Mouse (Mus musculus): ENCODE results near the gene Kcnip4.

Kcnip4 gene

GRCm38 (mm10) chr5:49356381-49356780, 168.3 kb downstream of the Kcnip4 start:
- DNase-seq (ENCODE audit: low spot score): no peak

GRCm38 (mm10) chr5:49352061-49352460, 172.6 kb downstream of the Kcnip4 start:
- no peak for DNase-seq (ENCODE audit: low spot score)

- no peak for DNase-seq (ENCODE audit: low spot score)
Observed at GRCm38 (mm10) chr5:49350126-49350909, 174.4 kb downstream of the Kcnip4 start.

GRCm38 (mm10) chr5:49349541-49349940, 175.2 kb downstream of the Kcnip4 start:
- DNase-seq (ENCODE audit: low spot score): no peak

GRCm38 (mm10) chr5:49348511-49348910, 176.2 kb downstream of the Kcnip4 start:
- no peak for DNase-seq (ENCODE audit: low spot score)

- DNase-seq (ENCODE audit: low spot score): no peak
Observed at GRCm38 (mm10) chr5:49344606-49345005, 180.1 kb downstream of the Kcnip4 start.

- no peak for DNase-seq (ENCODE audit: low spot score)
Observed at GRCm38 (mm10) chr5:49337164-49337563, 187.5 kb downstream of the Kcnip4 start.

- DNase-seq (ENCODE audit: low spot score): no peak
Observed at GRCm38 (mm10) chr5:49333063-49333462, 191.6 kb downstream of the Kcnip4 start.

- DNase-seq (ENCODE audit: low spot score): no peak
Observed at GRCm38 (mm10) chr5:49329023-49329422, 195.7 kb downstream of the Kcnip4 start.

- no peak for DNase-seq (ENCODE audit: low spot score)
Observed at GRCm38 (mm10) chr5:49318661-49319060, 206.0 kb downstream of the Kcnip4 start.

GRCm38 (mm10) chr5:49317869-49318268, 206.8 kb downstream of the Kcnip4 start:
- no peak for DNase-seq (ENCODE audit: low spot score)

GRCm38 (mm10) chr5:49306796-49307195, 217.9 kb downstream of the Kcnip4 start:
- no peak for DNase-seq (ENCODE audit: low spot score)

GRCm38 (mm10) chr5:49305321-49305720, 219.4 kb downstream of the Kcnip4 start:
- DNase-seq (ENCODE audit: low spot score): no peak

GRCm38 (mm10) chr5:49298654-49299053, 226.1 kb downstream of the Kcnip4 start:
- no peak for DNase-seq (ENCODE audit: low spot score)

- no peak for DNase-seq (ENCODE audit: low spot score)
Observed at GRCm38 (mm10) chr5:49292421-49292820, 232.3 kb downstream of the Kcnip4 start.

GRCm38 (mm10) chr5:49291801-49292200, 232.9 kb downstream of the Kcnip4 start:
- no peak for DNase-seq (ENCODE audit: low spot score)

- DNase-seq (ENCODE audit: low spot score): no peak
Observed at GRCm38 (mm10) chr5:49285455-49286135, 239.1 kb downstream of the Kcnip4 start.

GRCm38 (mm10) chr5:49284776-49285175, 239.9 kb downstream of the Kcnip4 start:
- no peak for DNase-seq (ENCODE audit: low spot score)

- no peak for DNase-seq (ENCODE audit: low spot score)
Observed at GRCm38 (mm10) chr5:49283403-49283802, 241.3 kb downstream of the Kcnip4 start.

GRCm38 (mm10) chr5:49271864-49272263, 252.8 kb downstream of the Kcnip4 start:
- no peak for DNase-seq (ENCODE audit: low spot score)

- no peak for DNase-seq (ENCODE audit: low spot score)
Observed at GRCm38 (mm10) chr5:49268807-49269206, 255.9 kb downstream of the Kcnip4 start.

GRCm38 (mm10) chr5:49259356-49259755, 265.4 kb downstream of the Kcnip4 start:
- DNase-seq (ENCODE audit: low spot score): no peak

- DNase-seq (ENCODE audit: low spot score): no peak
Observed at GRCm38 (mm10) chr5:49256850-49257249, 267.9 kb downstream of the Kcnip4 start.

Measured in T-cell, adult 2 months (primary cell).